Mouse (Mus musculus) R1 (cell line): ENCODE data around the gene Slc44a5.
A peak's percentile ranks its signal among the peaks of the same experiment; 100 is the strongest.

Source experiments
- DNase-seq: peaks from one replicate; pipeline ENCODE4 v3.0.0-alpha.2; 2018; ENCODE audit warnings: low read depth, low spot score

Gene Slc44a5

GRCm38 (mm10) chr3:154093745-154094322 is 120.6 kb downstream of the Slc44a5 start:
- no peak for DNase-seq

- DNase-seq: no peak
Observed at GRCm38 (mm10) chr3:154101671-154102070, 128.4 kb downstream of the Slc44a5 start.

- no peak for DNase-seq
Observed at GRCm38 (mm10) chr3:154110528-154110927, 137.3 kb downstream of the Slc44a5 start.

GRCm38 (mm10) chr3:154111221-154111620 is 138.0 kb downstream of the Slc44a5 start:
- DNase-seq: no peak

- DNase-seq: no peak
Observed at GRCm38 (mm10) chr3:154114991-154115390, 141.8 kb downstream of the Slc44a5 start.

- DNase-seq: no peak
Observed at GRCm38 (mm10) chr3:154115478-154115877, 142.2 kb downstream of the Slc44a5 start.

- DNase-seq: no peak
Observed at GRCm38 (mm10) chr3:154116000-154116399, 142.8 kb downstream of the Slc44a5 start.

- no peak for DNase-seq
Observed at GRCm38 (mm10) chr3:154118992-154119603, 145.9 kb downstream of the Slc44a5 start.

- no peak for DNase-seq
Observed at GRCm38 (mm10) chr3:154122531-154122930, 149.3 kb downstream of the Slc44a5 start.

- DNase-seq: peak; percentile 36
Observed at GRCm38 (mm10) chr3:154124890-154125575, 151.8 kb downstream of the Slc44a5 start.

GRCm38 (mm10) chr3:154125768-154126376 is 152.6 kb downstream of the Slc44a5 start:
- no peak for DNase-seq

- DNase-seq: no peak
Observed at GRCm38 (mm10) chr3:154127246-154127645, 154.0 kb downstream of the Slc44a5 start.

GRCm38 (mm10) chr3:154129036-154129435 is 155.8 kb downstream of the Slc44a5 start:
- no peak for DNase-seq

GRCm38 (mm10) chr3:154130431-154131114 is 157.3 kb downstream of the Slc44a5 start:
- no peak for DNase-seq

- DNase-seq: no peak
Observed at GRCm38 (mm10) chr3:154133986-154134385, 160.8 kb downstream of the Slc44a5 start.

- no peak for DNase-seq
Observed at GRCm38 (mm10) chr3:154134701-154135100, 161.5 kb downstream of the Slc44a5 start.

- no peak for DNase-seq
Observed at GRCm38 (mm10) chr3:154136501-154136900, 163.3 kb downstream of the Slc44a5 start.

- DNase-seq: no peak
Observed at GRCm38 (mm10) chr3:154141346-154141745, 168.1 kb downstream of the Slc44a5 start.

- DNase-seq: no peak
Observed at GRCm38 (mm10) chr3:154142618-154143017, 169.4 kb downstream of the Slc44a5 start.

- DNase-seq: no peak
Observed at GRCm38 (mm10) chr3:154145750-154146149, 172.5 kb downstream of the Slc44a5 start.

GRCm38 (mm10) chr3:154149778-154150177 is 176.5 kb downstream of the Slc44a5 start:
- DNase-seq: no peak

- peak; percentile 85 for DNase-seq
Observed at GRCm38 (mm10) chr3:154153541-154153940, 180.3 kb downstream of the Slc44a5 start.
